9 mouse cellular contexts compared by ENCODE assay signal in the genomic region with DNA sequence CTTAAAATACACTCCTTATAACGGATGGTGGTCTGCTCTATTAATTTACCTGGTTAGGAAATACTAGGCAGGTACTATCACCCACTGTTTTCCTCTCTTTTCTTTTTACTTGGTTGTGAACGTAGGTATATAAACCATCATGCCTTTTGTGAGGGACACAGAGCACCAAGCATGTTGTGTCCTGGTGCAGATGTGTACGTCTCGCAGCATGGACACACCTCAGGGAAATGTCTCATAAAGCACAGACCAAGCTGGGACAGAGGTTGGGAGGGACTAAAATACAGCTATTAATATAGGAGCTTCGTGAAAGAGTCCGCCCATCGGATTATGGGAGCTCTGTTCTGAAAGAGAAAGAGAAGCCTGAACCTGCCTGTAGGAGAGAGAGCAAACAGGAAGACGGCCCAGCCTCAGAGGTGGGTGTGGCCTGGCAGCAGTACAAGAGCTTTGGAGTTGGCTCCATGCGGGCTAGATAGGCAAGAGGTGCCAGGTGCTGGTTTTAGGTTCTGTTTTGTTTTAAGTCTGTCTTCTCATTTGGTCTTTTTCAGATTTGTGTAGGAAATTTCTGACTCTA. TPM values are rescaled to one million over a fixed set of nuclear protein-coding genes. Genes with fewer than 3 reads are reported as not detected.
A peak's percentile ranks its signal among the peaks of the same experiment; 100 is the strongest.
DNase-seq lines count a peak whose midpoint lies in the region; ATAC-seq lines count a peak whose summit lies in the region.
"Had no signal": no experiment of that assay in that cellular context is flagged by ENCODE, and none has a peak within 500 bp of the region (broad histone marks: within the 10 kb centered on the region; RNA-seq: fewer than 3 reads in every experiment).

No protein-coding gene starts in this region.

- no peak overlapping the region for H3K4me2 ChIP-seq in embryonic facial prominence, embryonic 13.5 days

- intact Hi-C loops in heart, postnatal 25 days (cut with DNase I) = no loop called here
- intact Hi-C loops in left cerebral cortex, postnatal 25 days (cut with DNase I) = no loop called here

- H3K9ac ChIP-seq in embryonic facial prominence, embryonic 13.5 days = no peak overlapping the region

- WGBS in embryonic facial prominence, embryonic 13.5 days = 51% methylated on average over 9 of the region's 9 CpGs

- H3K36me3 ChIP-seq in embryonic facial prominence, embryonic 13.5 days = no peaks in the 10 kb centered on the region

- H3K4me1 ChIP-seq in embryonic facial prominence, embryonic 13.5 days = peaks cover 23% of the 10 kb centered on the region

- H3K4me3 ChIP-seq in embryonic facial prominence, embryonic 13.5 days = no peak overlapping the region

- peak overlapping the region; percentile 92 for H3K27ac ChIP-seq in embryonic facial prominence, embryonic 13.5 days

- peak; percentile 97 for DNase-seq in heart, adult 11 months
- no peak for DNase-seq in heart, postnatal 25 days (ENCODE audit: low spot score)
- peak; percentile 75 for DNase-seq in ES-CJ7 (ENCODE audit: low read depth, low spot score)
- peak; percentile 52 for DNase-seq in kidney, adult 9 months
- peak; percentile 77 to 82 for DNase-seq in lung, postnatal 4 days
- peak; percentile 78 to 86 for DNase-seq in thymus, postnatal 36 days
- DNase-seq in left cerebral cortex, postnatal 25 days (ENCODE audit: low spot score in 2 of 2) = no peak

- no peaks in the 10 kb centered on the region for H3K9me3 ChIP-seq in embryonic facial prominence, embryonic 13.5 days

- peak; percentile 62; the same call in 1 of the 2 replicates for ATAC-seq in embryonic facial prominence, embryonic 13.5 days (ENCODE audit: insufficient number of reproducible peaks, insufficient read depth, low FRiP score, low TSS enrichment, low read depth)

- H3K27me3 ChIP-seq in embryonic facial prominence, embryonic 13.5 days = no peaks in the 10 kb centered on the region

RNA-seq across cellular contexts. Expression of a gene that starts 10.4 kb away (rescaled TPM):
- total RNA-seq in heart, postnatal 25 days (2021) = not detected
- polyA plus RNA-seq in embryonic facial prominence, embryonic 13.5 days (2015; fragmentation: Nextera tagmentation; extraction: Ambion mirVana) = not detected in 2 replicates
- not detected for total RNA-seq in left cerebral cortex, postnatal 25 days (2021)
- polyA plus RNA-seq: neural tube, embryonic 14.5 days had no signal

RNA-seq across cellular contexts. Expression of a gene that starts 16.6 kb away (rescaled TPM):
- total RNA-seq in heart, postnatal 25 days (2021) = 10 to 100 TPM; 34.8 to 38.9 TPM
- polyA plus RNA-seq in embryonic facial prominence, embryonic 13.5 days (2015; fragmentation: Nextera tagmentation; extraction: Ambion mirVana) = 67.4 and 69.0 TPM in 2 replicates
- total RNA-seq in left cerebral cortex, postnatal 25 days (2021) = 10 to 100 TPM; 50.2 to 55.8 TPM

Comparison
In these comparisons a context has a peak if more than half of its experiments do, and no peak if none do; other contexts are left out.
1. DNase-seq: peak in heart, adult 11 months (single experiment), ES-CJ7 (single experiment), kidney, adult 9 months (single experiment), lung, postnatal 4 days (2 of 2) and thymus, postnatal 36 days (2 of 2); none in heart, postnatal 25 days (single experiment) and left cerebral cortex, postnatal 25 days (0 of 2).